Mouse (Mus musculus) embryonic facial prominence, embryonic 11.5 days (tissue): ENCODE results near the gene Slc6a9. TPM values are rescaled to one million over a fixed set of nuclear protein-coding genes. Genes with fewer than 3 reads are reported as not detected.

ENCODE experiments used
- ATAC-seq: fragments of 200-750 bp; cut with Nextera tagmentation; replicated peaks from 2 replicates; pipeline ENCODE4 v1.8.0; 2017; ENCODE audit warnings: low read depth; ENCODE audit not compliant: insufficient number of reproducible peaks, low FRiP score, low TSS enrichment
- DNase-seq: peaks from one replicate; pipeline ENCODE4 v3.0.0-alpha.2; 2015; ENCODE audit warnings: low spot score
- H3K27ac ChIP-seq: fragments of 300-500 bp; sonication (generic); replicated peaks from 2 replicates; pipeline ENCODE4 v1.5.1; 2014; ENCODE audit warnings: mild to moderate bottlenecking, low read depth, low read length, control low read depth
- H3K27me3 ChIP-seq: fragments of 300-500 bp; sonication (generic); 2 replicates; pipeline ENCODE4 v1.6.1; 2014; ENCODE audit warnings: mild to moderate bottlenecking, low read length, moderate library complexity, mixed read lengths; ENCODE audit not compliant: control insufficient read depth, insufficient read depth
- H3K36me3 ChIP-seq: fragments of 300-500 bp; sonication (generic); replicated peaks from 2 replicates; pipeline ENCODE4 v1.6.1; 2014; ENCODE audit warnings: low read depth, mild to moderate bottlenecking, low read length, moderate library complexity, mixed read lengths; ENCODE audit not compliant: control insufficient read depth, insufficient read depth
- H3K4me1 ChIP-seq: fragments of 300-500 bp; sonication (generic); 2 replicates; pipeline ENCODE4 v1.6.1; 2014; ENCODE audit warnings: low read length, mixed read lengths; ENCODE audit not compliant: control insufficient read depth, insufficient read depth
- H3K4me2 ChIP-seq: fragments of 300-500 bp; sonication (generic); 2 replicates; pipeline ENCODE4 v1.6.1; 2014; ENCODE audit warnings: low read depth, mild to moderate bottlenecking, control low read depth, low read length, moderate library complexity
- H3K4me3 ChIP-seq: fragments of 300-500 bp; sonication (generic); 2 replicates; pipeline ENCODE4 v1.5.1; 2014; ENCODE audit warnings: low read depth, low read length, control low read depth
- H3K9ac ChIP-seq: fragments of 300-500 bp; sonication (generic); replicated peaks from 2 replicates; pipeline ENCODE4 v1.6.1; 2014; ENCODE audit warnings: mild to moderate bottlenecking, control low read depth, low read length
- H3K9me3 ChIP-seq: fragments of 300-500 bp; sonication (generic); replicated peaks from 2 replicates; pipeline ENCODE4 v1.6.1; 2016; ENCODE audit warnings: mild to moderate bottlenecking, low read length, inconsistent platforms, mixed read lengths; ENCODE audit not compliant: control insufficient read depth
- WGBS: fragments of 180-500 bp; shearing (Covaris S2); extraction: QIAGEN DNeasy Blood & Tissue Kit; methylation state at CpG from one replicate; pipeline ENCODE4 v1.1.7; 2014; 5-methylcytosine and 5-hydroxymethylcytosine counted together
- polyA plus RNA-seq: library from polyadenylated mRNA; unstranded; fragments of >200 nt; fragmentation: Nextera tagmentation; extraction: Ambion mirVana; gene quantifications from 2 replicates; pipeline ENCODE4 v1.2.1, GENCODE M21; 2014

The Slc6a9 gene
- polyA plus RNA-seq, 1 experiment from 2014 or later: 5.3 TPM

- WGBS: 91% methylated on average over 15 of the region's 15 CpGs
- Histone ChIP-seq H3K27me3 (no peaks in the 10 kb centered on the region), H3K4me2 (no peak overlapping the region), H3K9ac (no peak overlapping the region), H3K4me1 (no peaks in the 10 kb centered on the region), H3K36me3 (no peaks in the 10 kb centered on the region; the same call in 1 of the 2 replicates), H3K9me3 (no peaks in the 10 kb centered on the region), H3K27ac (no peak overlapping the region), H3K4me3 (no peak overlapping the region)
- ATAC-seq: no peak
- no peak for DNase-seq
Measured at GRCm38 (mm10) chr4:117889471-117889870, 55.2 kb downstream of the Slc6a9 start.

GRCm38 (mm10) chr4:117890031-117890430, 55.7 kb downstream of the Slc6a9 start:
- no peak overlapping the region for H3K27ac ChIP-seq
- H3K36me3 ChIP-seq: no peaks in the 10 kb centered on the region; the same call in 1 of the 2 replicates
- no peak overlapping the region for H3K4me2 ChIP-seq
- ATAC-seq: no peak
- no peak overlapping the region for H3K4me3 ChIP-seq
- no peaks in the 10 kb centered on the region for H3K27me3 ChIP-seq
- no peak for DNase-seq
- 92% methylated on average over 14 of the region's 14 CpGs for WGBS
- H3K4me1 ChIP-seq: no peaks in the 10 kb centered on the region
- no peaks in the 10 kb centered on the region for H3K9me3 ChIP-seq
- H3K9ac ChIP-seq: no peak overlapping the region

GRCm38 (mm10) chr4:117890750-117891149, 56.4 kb downstream of the Slc6a9 start:
- no peaks in the 10 kb centered on the region for H3K27me3 ChIP-seq
- WGBS: 71% methylated on average over 8 of the region's 8 CpGs
- no peaks in the 10 kb centered on the region for H3K4me1 ChIP-seq
- no peak for DNase-seq
- no peaks in the 10 kb centered on the region for H3K9me3 ChIP-seq
- H3K4me3 ChIP-seq: no peak overlapping the region
- no peak for ATAC-seq
- no peak overlapping the region for H3K27ac ChIP-seq
- H3K36me3 ChIP-seq: no peaks in the 10 kb centered on the region
- H3K9ac ChIP-seq: no peak overlapping the region
- no peak overlapping the region for H3K4me2 ChIP-seq

- H3K4me1 ChIP-seq: no peaks in the 10 kb centered on the region
- H3K9ac ChIP-seq: peak within 1 kb of the TSS; percentile 52
- ATAC-seq: peak; percentile 78
- no peaks in the 10 kb centered on the region for H3K9me3 ChIP-seq
- WGBS: under 1% methylated on average over 21 of the region's 21 CpGs
- DNase-seq: peak; percentile 93
- H3K27me3 ChIP-seq: no peaks in the 10 kb centered on the region
- H3K27ac ChIP-seq: no peak within 1 kb of the TSS
- peak within 1 kb of the TSS; percentile 75 for H3K4me3 ChIP-seq
- peaks cover 3% of the 10 kb centered on the region; the same call in 1 of the 2 replicates for H3K36me3 ChIP-seq
- peak within 1 kb of the TSS; percentile 54 for H3K4me2 ChIP-seq
Measured at GRCm38 (mm10) chr4:117891738-117892161, 57.4 kb downstream of the Slc6a9 start, which contains the start of gene Dph2. Gene Dph2 (minus strand): TSS chr4:117892032.

- H3K4me2 ChIP-seq: no peak overlapping the region
- no peak overlapping the region for H3K4me3 ChIP-seq
- peak; percentile 76 for DNase-seq
- no peak overlapping the region for H3K9ac ChIP-seq
- ATAC-seq: no peak
- H3K36me3 ChIP-seq: peaks cover 3% of the 10 kb centered on the region; the same call in 1 of the 2 replicates
- WGBS: 24% methylated on average over 9 of the region's 9 CpGs
- no peak overlapping the region for H3K27ac ChIP-seq
- H3K4me1 ChIP-seq: no peaks in the 10 kb centered on the region
- H3K9me3 ChIP-seq: no peaks in the 10 kb centered on the region
- no peaks in the 10 kb centered on the region for H3K27me3 ChIP-seq
Measured at GRCm38 (mm10) chr4:117893376-117893775, 59.1 kb downstream of the Slc6a9 start.

- Histone ChIP-seq H3K27ac (no peak overlapping the region), H3K4me3 (no peak overlapping the region), H3K4me2 (no peak overlapping the region), H3K27me3 (no peaks in the 10 kb centered on the region), H3K4me1 (no peaks in the 10 kb centered on the region), H3K36me3 (peaks cover 3% of the 10 kb centered on the region; the same call in 1 of the 2 replicates), H3K9me3 (no peaks in the 10 kb centered on the region), H3K9ac (no peak overlapping the region)
- DNase-seq: no peak
- ATAC-seq: no peak
- WGBS: 86% methylated on average over 7 of the region's 8 CpGs
Measured at GRCm38 (mm10) chr4:117894601-117895000, 60.3 kb downstream of the Slc6a9 start.

- peaks cover 3% of the 10 kb centered on the region; the same call in 1 of the 2 replicates for H3K36me3 ChIP-seq
- 80% methylated on average over 7 of the region's 7 CpGs for WGBS
- no peak for DNase-seq
Measured at GRCm38 (mm10) chr4:117895339-117895738, 61.0 kb downstream of the Slc6a9 start.

GRCm38 (mm10) chr4:117896031-117896430, 61.7 kb downstream of the Slc6a9 start:
- Histone ChIP-seq H3K4me3 (no peak overlapping the region), H3K27me3 (no peaks in the 10 kb centered on the region), H3K9me3 (no peaks in the 10 kb centered on the region), H3K27ac (no peak overlapping the region), H3K4me2 (no peak overlapping the region), H3K9ac (no peak overlapping the region), H3K4me1 (no peaks in the 10 kb centered on the region), H3K36me3 (peaks cover 3% of the 10 kb centered on the region; the same call in 1 of the 2 replicates)
- 91% methylated on average over 6 of the region's 6 CpGs for WGBS
- no peak for ATAC-seq
- DNase-seq: no peak

More at GRCm38 (mm10) chr4:117895339-117895738, 61.0 kb downstream of the Slc6a9 start:
- no peak overlapping the region for H3K9ac ChIP-seq
- H3K4me3 ChIP-seq: no peak overlapping the region
- ATAC-seq: no peak
- no peaks in the 10 kb centered on the region for H3K9me3 ChIP-seq
- no peak overlapping the region for H3K4me2 ChIP-seq
- H3K27me3 ChIP-seq: no peaks in the 10 kb centered on the region
- H3K27ac ChIP-seq: no peak overlapping the region
- no peaks in the 10 kb centered on the region for H3K4me1 ChIP-seq
